Mouse (Mus musculus) CH12.LX (cell line): ENCODE data around the gene Dhcr7. TPM values are rescaled to one million over a fixed set of nuclear protein-coding genes. Genes with fewer than 3 reads are reported as not detected.

ENCODE experiments used
- DNase-seq: peaks from one replicate; pipeline ENCODE4 v3.0.0-alpha.2; 2013; ENCODE audit errors: extremely low read depth
- H3K27ac ChIP-seq: 2 replicates; pipeline ENCODE4 v1.5.1; 2012; ENCODE audit warnings: low read depth, mild to moderate bottlenecking, control low read depth, moderate library complexity; ENCODE audit not compliant: insufficient read depth
- H3K27me3 ChIP-seq: replicated peaks from 2 replicates; pipeline ENCODE3; 2012; ENCODE audit warnings: inconsistent platforms
- H3K36me3 ChIP-seq, 2 experiments: replicated peaks in 1 of 2; 2 replicates each; pipeline versions ENCODE3 to v1.6.1; 2012; ENCODE audit warnings: inconsistent platforms in 1 of 2, low read length in 1 of 2, mild to moderate bottlenecking in 1 of 2, mixed read lengths in 1 of 2, moderate library complexity in 1 of 2; ENCODE audit not compliant: control insufficient read depth in 1 of 2, insufficient read depth in 1 of 2
- H3K4me1 ChIP-seq, 2 experiments: 2 replicates each; pipeline ENCODE4 v1.6.1; 2012; ENCODE audit warnings: inconsistent platforms in 1 of 2, moderate library complexity in 1 of 2; ENCODE audit not compliant: insufficient read depth in 2 of 2, control insufficient read depth in 1 of 2
- H3K4me2 ChIP-seq: 2 replicates; pipeline ENCODE4 v1.6.1; 2012; ENCODE audit warnings: low read depth, mild to moderate bottlenecking, control low read depth; ENCODE audit not compliant: poor library complexity, insufficient read depth, severe bottlenecking
- H3K4me3 ChIP-seq, 3 experiments: fragments of 150-350 bp in 1 of 3; sonication (generic) in 1 of 3; replicated peaks in 1 of 3; 2 replicates each; pipeline versions ENCODE3 to v1.5.1; 2011 to 2012; ENCODE audit warnings: low read depth in 2 of 3, low read length in 2 of 3, mild to moderate bottlenecking in 2 of 3, moderate library complexity in 2 of 3, control low read depth in 1 of 3, improper control_type of control experiment in 1 of 3, inconsistent platforms in 1 of 3, mixed read lengths in 1 of 3; ENCODE audit not compliant: poor library complexity in 1 of 3
- H3K79me2 ChIP-seq: replicated peaks from 2 replicates; pipeline ENCODE4 v1.6.1; 2012; ENCODE audit warnings: mild to moderate bottlenecking, moderate library complexity; ENCODE audit not compliant: control insufficient read depth, poor library complexity, insufficient read depth, severe bottlenecking; ENCODE audit errors: extremely low read depth
- H3K9ac ChIP-seq: 2 replicates; pipeline ENCODE4 v1.6.1; 2012; ENCODE audit warnings: low read depth, mild to moderate bottlenecking, control low read depth, moderate library complexity; ENCODE audit not compliant: insufficient read depth
- H3K9me3 ChIP-seq: replicated peaks from 2 replicates; pipeline ENCODE3; 2012; ENCODE audit warnings: low read length, inconsistent platforms, mixed read lengths
- E2F4 ChIP-seq: IDR thresholded peaks from 2 replicates; pipeline ENCODE4 v1.6.1; 2011; ENCODE audit warnings: low read depth, low read length, improper control_type of control experiment; ENCODE audit not compliant: insufficient replicate concordance
- EP300 ChIP-seq: IDR thresholded peaks from 2 replicates; pipeline ENCODE4 v1.6.1; 2011; ENCODE audit warnings: low read length, improper control_type of control experiment
- IRF4 ChIP-seq: IDR thresholded peaks from 2 replicates; pipeline ENCODE4 v1.6.1; 2014; ENCODE audit warnings: low read depth, mild to moderate bottlenecking, inconsistent platforms, low read length, improper control_type of control experiment
- JUN ChIP-seq: IDR thresholded peaks from 2 replicates; pipeline ENCODE4 v1.6.1; 2011; ENCODE audit warnings: low read depth, mild to moderate bottlenecking, low read length, improper control_type of control experiment, moderate library complexity; ENCODE audit not compliant: insufficient read depth
- JUND ChIP-seq: conservative IDR thresholded peaks from 2 replicates; pipeline ENCODE4 v1.6.1; 2011; ENCODE audit warnings: low read depth, low read length, improper control_type of control experiment
- MAFK ChIP-seq: IDR thresholded peaks from 2 replicates; pipeline ENCODE4 v1.6.1; 2011; ENCODE audit warnings: low read length, improper control_type of control experiment; ENCODE audit not compliant: insufficient replicate concordance
- MAZ ChIP-seq: IDR thresholded peaks from 2 replicates; pipeline ENCODE4 v1.6.1; 2012; ENCODE audit warnings: low read depth, mild to moderate bottlenecking, inconsistent platforms, low read length, improper control_type of control experiment, moderate library complexity
- MXI1 ChIP-seq: IDR thresholded peaks from 2 replicates; pipeline ENCODE4 v1.6.1; 2011; ENCODE audit warnings: mild to moderate bottlenecking, low read depth, low read length, improper control_type of control experiment
- MYC ChIP-seq: IDR thresholded peaks from 2 replicates; pipeline ENCODE4 v1.6.1; 2011; ENCODE audit warnings: low read depth, mild to moderate bottlenecking, improper control_type of control experiment, low read length
- NELFE ChIP-seq: IDR thresholded peaks from 2 replicates; pipeline ENCODE4 v1.6.1; 2011; ENCODE audit warnings: low read depth, low read length, improper control_type of control experiment
- PAX5 ChIP-seq: IDR thresholded peaks from 2 replicates; pipeline ENCODE4 v1.6.1; 2012; ENCODE audit warnings: low read length, inconsistent platforms, mixed read lengths
- POLR2A ChIP-seq: IDR thresholded peaks from 2 replicates; pipeline ENCODE4 v1.6.1; 2011; ENCODE audit warnings: low read depth, mild to moderate bottlenecking, improper control_type of control experiment, low read length
- RCOR1 ChIP-seq: conservative IDR thresholded peaks from 2 replicates; pipeline ENCODE4 v1.6.1; 2012; ENCODE audit warnings: low read depth, mild to moderate bottlenecking, inconsistent platforms, low read length, improper control_type of control experiment
- SIN3A ChIP-seq: IDR thresholded peaks from 2 replicates; pipeline ENCODE4 v1.6.1; 2012; ENCODE audit warnings: low read length, improper control_type of control experiment, inconsistent platforms
- SMC3 ChIP-seq: IDR thresholded peaks from 2 replicates; pipeline ENCODE4 v1.6.1; 2011; ENCODE audit warnings: low read depth, low read length, improper control_type of control experiment
- TBP ChIP-seq: conservative IDR thresholded peaks from 2 replicates; pipeline ENCODE4 v1.6.1; 2011; ENCODE audit warnings: low read depth, low read length, improper control_type of control experiment
- UBTF ChIP-seq: IDR thresholded peaks from 2 replicates; pipeline ENCODE4 v1.6.1; 2012; ENCODE audit warnings: low read depth, mild to moderate bottlenecking, inconsistent platforms, low read length, improper control_type of control experiment, moderate library complexity
- USF1 ChIP-seq: IDR thresholded peaks from 2 replicates; pipeline ENCODE4 v1.6.1; 2014; ENCODE audit warnings: low read depth, mild to moderate bottlenecking, inconsistent platforms, low read length, improper control_type of control experiment
- ZMIZ1 ChIP-seq: IDR thresholded peaks from 2 replicates; pipeline ENCODE4 v1.6.1; 2012; ENCODE audit warnings: low read depth, mild to moderate bottlenecking, inconsistent platforms, low read length, improper control_type of control experiment
- ZNF384 ChIP-seq: IDR thresholded peaks from 2 replicates; pipeline ENCODE4 v1.6.1; 2012; ENCODE audit warnings: low read depth, low read length, improper control_type of control experiment, inconsistent platforms
- dilution Hi-C: fragments of 300-500 bp; cut with MboI; formaldehyde crosslinking; loops from 2 replicates; pipeline ENCODE4 v1.14.3; 2020; ENCODE audit warnings: low sequenced_read_pairs; ENCODE audit not compliant: extremely low pct_unique_long_range_greater_than_20kb, extremely low pct_ligation_motif_present
- in situ Hi-C: fragments of 300-500 bp; cut with MboI; formaldehyde crosslinking; loops from 3 replicates; pipeline ENCODE4 v1.14.3; 2019; ENCODE audit warnings: low sequenced_read_pairs, low pct_ligation_motif_present, low pct_unique_long_range_greater_than_20kb, mixed read lengths
- polyA plus RNA-seq: library from polyadenylated mRNA; unstranded; fragments of >175 nt; gene quantifications from 2 replicates; pipeline ENCODE4 v1.2.1, GENCODE M21; 2012; ENCODE audit warnings: low read depth; ENCODE audit not compliant: insufficient read length
- total RNA-seq, 2 experiments: library from RNA; depleted of rRNA; stranded (reverse); fragments of 300-350 nt in 1 of 2; fragments of >200 nt in 1 of 2; gene quantifications; 2 replicates each; pipeline ENCODE4 v1.2.3; 2012 to 2014

Gene Dhcr7
- total and polyA plus RNA-seq, 3 experiments: 18.1 to 60.3 (median 22.1) TPM

GRCm38 (mm10) chr7:143848768-143849482 lies 26.0 kb downstream of the Dhcr7 start:
- no peak overlapping the region for H3K4me2 ChIP-seq
- no peak overlapping the region for H3K4me3 ChIP-seq
- H3K9ac ChIP-seq: no peak overlapping the region
- H3K27ac ChIP-seq: no peak overlapping the region
- dilution Hi-C loops: no loop called here
- H3K79me2 ChIP-seq: no peaks in the 10 kb centered on the region
- in situ Hi-C loops: no loop called here
- no peaks in the 10 kb centered on the region for H3K27me3 ChIP-seq
- H3K36me3 ChIP-seq: peaks cover 35 to 53% of the 10 kb centered on the region in 2 experiments
- H3K4me1 ChIP-seq: no peaks in the 10 kb centered on the region; a peak in 1 of 4 replicates
- TF ChIP-seq NELFE (no peak), EP300 (no peak), MXI1 (no peak), PAX5 (no peak), SMC3 (no peak), E2F4 (no peak), ZNF384 (no peak), POLR2A (no peak), MYC (no peak), MAFK (no peak), JUND (no peak)
- DNase-seq: no peak
- H3K9me3 ChIP-seq: no peaks in the 10 kb centered on the region

GRCm38 (mm10) chr7:143866538-143866937 lies 43.6 kb downstream of the Dhcr7 start, which contains the start of gene Gm498:
TSS of gene Gm498 (plus strand) at chr7:143866838.
- dilution Hi-C loops: no loop called here
- H3K27me3 ChIP-seq: peaks cover 67% of the 10 kb centered on the region
- in situ Hi-C loops: no loop called here
- H3K4me1 ChIP-seq: no peaks in the 10 kb centered on the region
- TF ChIP-seq POLR2A (no peak), IRF4 (no peak), ZMIZ1 (no peak), MAZ (no peak), MXI1 (no peak), TBP (no peak), UBTF (no peak), PAX5 (no peak), USF1 (no peak), ZNF384 (no peak), NELFE (no peak), JUN (no peak), RCOR1 (no peak), SIN3A (no peak)
- H3K9me3 ChIP-seq: no peaks in the 10 kb centered on the region
- no peaks in the 10 kb centered on the region for H3K79me2 ChIP-seq
- no peak within 1 kb of the TSS for H3K4me3 ChIP-seq
- no peak within 1 kb of the TSS for H3K9ac ChIP-seq
- H3K27ac ChIP-seq: no peak within 1 kb of the TSS
- no peak for DNase-seq
- H3K36me3 ChIP-seq: no peaks in the 10 kb centered on the region
- H3K4me2 ChIP-seq: no peak within 1 kb of the TSS
